10 mouse cellular contexts compared by ENCODE assay signal in genomic region chr1:106603406-106603805, GRCm38 (mm10).
A peak's percentile ranks its signal among the peaks of the same experiment; 100 is the strongest.
DNase-seq lines count a peak whose midpoint lies in the region; ATAC-seq and TF ChIP-seq lines count a peak whose summit lies in the region.
"Had no signal": no experiment of that assay in that cellular context is flagged by ENCODE, and none has a peak within 500 bp of the region (broad histone marks: within the 10 kb centered on the region; RNA-seq: fewer than 3 reads in every experiment).

No protein-coding gene starts in this region.

- no peak overlapping the region for H3K9ac ChIP-seq in heart, postnatal 0 days (replicated peaks; ENCODE audit: low read depth, low read length)
- no peak overlapping the region for H3K9ac ChIP-seq in embryonic facial prominence, embryonic 13.5 days
- no peak overlapping the region for H3K9ac ChIP-seq in midbrain, embryonic 12.5 days (replicated peaks)

- H3K4me2 ChIP-seq in heart, postnatal 0 days (ENCODE audit: low read depth, low read length), result peak overlapping the region; percentile 39
- peak overlapping the region; percentile 16; the same call in 1 of the 2 replicates for H3K4me2 ChIP-seq in embryonic facial prominence, embryonic 13.5 days
- no peak overlapping the region for H3K4me2 ChIP-seq in midbrain, embryonic 12.5 days (replicated peaks)

- TF ChIP-seq CTCF in heart, postnatal 0 days (IDR thresholded peaks at IDR 0.05; ENCODE audit: low read depth), result no peak

- H3K27ac ChIP-seq in heart, postnatal 0 days (ENCODE audit: low read depth), result peak overlapping the region; percentile 21
- no peak overlapping the region for H3K27ac ChIP-seq in embryonic facial prominence, embryonic 13.5 days
- H3K27ac ChIP-seq in hindbrain, embryonic 10.5 days, result peak overlapping the region; percentile 64
- peak overlapping the region; percentile 11; the same call in 1 of the 2 replicates for H3K27ac ChIP-seq in midbrain, embryonic 12.5 days (replicated peaks)

- TF ChIP-seq EP300 in heart, postnatal 0 days (IDR thresholded peaks at IDR 0.05; ENCODE audit: low read depth), result no peak

- peaks cover 19% of the 10 kb centered on the region; the same call in 1 of the 2 replicates for H3K4me1 ChIP-seq in heart, postnatal 0 days (ENCODE audit: control insufficient read depth, insufficient read depth)
- peaks cover 26% of the 10 kb centered on the region for H3K4me1 ChIP-seq in embryonic facial prominence, embryonic 13.5 days
- peaks cover 16% of the 10 kb centered on the region for H3K4me1 ChIP-seq in hindbrain, embryonic 10.5 days (replicated peaks)
- H3K4me1 ChIP-seq in midbrain, embryonic 12.5 days, result peaks cover 10% of the 10 kb centered on the region

- 21% methylated on average over 4 of the region's 4 CpGs for WGBS in heart, postnatal 0 days
- WGBS in embryonic facial prominence, embryonic 13.5 days, result 68% methylated on average over 4 of the region's 4 CpGs
- WGBS in hindbrain, embryonic 10.5 days, result 48% methylated on average over 4 of the region's 4 CpGs
- 62% methylated on average over 4 of the region's 4 CpGs for WGBS in midbrain, embryonic 12.5 days

- H3K9me3 ChIP-seq in heart, postnatal 0 days (replicated peaks; ENCODE audit: control insufficient read depth, low read length), result no peaks in the 10 kb centered on the region
- no peaks in the 10 kb centered on the region for H3K9me3 ChIP-seq in embryonic facial prominence, embryonic 13.5 days
- H3K9me3 ChIP-seq in hindbrain, embryonic 10.5 days, result no peaks in the 10 kb centered on the region
- H3K9me3 ChIP-seq in midbrain, embryonic 12.5 days, result no peaks in the 10 kb centered on the region

- no peaks in the 10 kb centered on the region for H3K36me3 ChIP-seq in heart, postnatal 0 days (replicated peaks; ENCODE audit: control insufficient read depth, insufficient read depth, low read length)
- no peaks in the 10 kb centered on the region for H3K36me3 ChIP-seq in embryonic facial prominence, embryonic 13.5 days
- no peaks in the 10 kb centered on the region for H3K36me3 ChIP-seq in hindbrain, embryonic 10.5 days
- no peaks in the 10 kb centered on the region for H3K36me3 ChIP-seq in midbrain, embryonic 12.5 days

- H3K4me3 ChIP-seq in heart, postnatal 0 days (ENCODE audit: low read depth, low read length), result no peak overlapping the region
- H3K4me3 ChIP-seq in embryonic facial prominence, embryonic 13.5 days, result no peak overlapping the region
- H3K4me3 ChIP-seq in hindbrain, embryonic 10.5 days, result no peak overlapping the region
- H3K4me3 ChIP-seq in midbrain, embryonic 12.5 days, result no peak overlapping the region

- peak; percentile 25 for DNase-seq in heart, postnatal 0 days (ENCODE audit: low spot score)
- DNase-seq in heart, postnatal 10 days, result no peak
- DNase-seq in hindbrain, embryonic 10.5 days (ENCODE audit: low spot score), result no peak
- no peak for DNase-seq in yolk sac, embryonic 10.5 days (ENCODE audit: low spot score)
- DNase-seq in left cerebral cortex, adult 9 months (ENCODE audit: low spot score in 2 of 2), result no peak
- DNase-seq in thymus, postnatal 10 days (ENCODE audit: low spot score in 2 of 2), result no peak
- DNase-seq: kidney, adult 9 months; right cerebral cortex, postnatal 25 days had no signal

- intact Hi-C loops in heart, postnatal 10 days (cut with DNase I), result no loop called here

- H3K27me3 ChIP-seq in heart, postnatal 0 days (ENCODE audit: control insufficient read depth, insufficient read depth, low read length), result no peaks in the 10 kb centered on the region
- no peaks in the 10 kb centered on the region for H3K27me3 ChIP-seq in embryonic facial prominence, embryonic 13.5 days
- H3K27me3 ChIP-seq in hindbrain, embryonic 10.5 days (ENCODE audit: insufficient read depth, poor library complexity, severe bottlenecking), result no peaks in the 10 kb centered on the region
- H3K27me3 ChIP-seq in midbrain, embryonic 12.5 days, result no peaks in the 10 kb centered on the region

- peak; percentile 64 for ATAC-seq in heart, postnatal 0 days (ENCODE audit: insufficient read depth, low read depth)
- no peak for ATAC-seq in embryonic facial prominence, embryonic 13.5 days (ENCODE audit: insufficient number of reproducible peaks, insufficient read depth, low FRiP score, low TSS enrichment, low read depth)
- ATAC-seq in midbrain, embryonic 12.5 days (ENCODE audit: low FRiP score, low read depth), result 0 out of 2 replicates have a peak, but pooled peaks have one; percentile 35
